Mouse (Mus musculus) embryonic fibroblast, embryonic 13.5 days (primary cell): ENCODE results near the gene Cox8a. TPM values are rescaled to one million over a fixed set of nuclear protein-coding genes. Genes with fewer than 3 reads are reported as not detected.

ENCODE experiments used
- H3K27ac ChIP-seq: 2 replicates; pipeline ENCODE4 v1.5.1; 2012; ENCODE audit warnings: low read length, control low read depth, inconsistent platforms; ENCODE audit not compliant: insufficient read depth
- H3K4me1 ChIP-seq: 2 replicates; pipeline ENCODE4 v1.6.1; 2011; ENCODE audit warnings: low read length; ENCODE audit not compliant: control insufficient read depth, insufficient read depth
- H3K4me3 ChIP-seq: 2 replicates; pipeline ENCODE4 v1.5.1; 2011; ENCODE audit warnings: mild to moderate bottlenecking, control low read depth, low read length; ENCODE audit not compliant: insufficient read depth
- CTCF ChIP-seq: IDR thresholded peaks from 2 replicates; pipeline ENCODE4 v1.5.1; 2011; ENCODE audit warnings: mild to moderate bottlenecking, control low read depth, low read length, moderate library complexity, borderline replicate concordance; ENCODE audit not compliant: insufficient read depth
- POLR2A ChIP-seq: IDR thresholded peaks from 2 replicates; pipeline ENCODE4 v1.6.1; 2011; ENCODE audit warnings: low read depth, mild to moderate bottlenecking, control low read depth, low read length, moderate library complexity
- polyA plus RNA-seq: library from polyadenylated mRNA; stranded (reverse); fragments of >200 nt; gene quantifications from 2 replicates; pipeline ENCODE4 v1.2.4, GENCODE M21; 2011; ENCODE audit warnings: low read depth; ENCODE audit not compliant: missing spikeins, insufficient read length

The Cox8a gene
- polyA plus RNA-seq, 1 experiment, result 456 TPM

- no peaks in the 10 kb centered on the region for H3K4me1 ChIP-seq
- no peak overlapping the region for H3K27ac ChIP-seq
- no peak overlapping the region for H3K4me3 ChIP-seq
- TF ChIP-seq POLR2A (no peak), CTCF (no peak)
Measured at GRCm38 (mm10) chr19:7187157-7187556, 30.3 kb downstream of the Cox8a start.

GRCm38 (mm10) chr19:7185715-7186291 lies 31.6 kb downstream of the Cox8a start:
- H3K27ac ChIP-seq, result no peak overlapping the region

DNA sequence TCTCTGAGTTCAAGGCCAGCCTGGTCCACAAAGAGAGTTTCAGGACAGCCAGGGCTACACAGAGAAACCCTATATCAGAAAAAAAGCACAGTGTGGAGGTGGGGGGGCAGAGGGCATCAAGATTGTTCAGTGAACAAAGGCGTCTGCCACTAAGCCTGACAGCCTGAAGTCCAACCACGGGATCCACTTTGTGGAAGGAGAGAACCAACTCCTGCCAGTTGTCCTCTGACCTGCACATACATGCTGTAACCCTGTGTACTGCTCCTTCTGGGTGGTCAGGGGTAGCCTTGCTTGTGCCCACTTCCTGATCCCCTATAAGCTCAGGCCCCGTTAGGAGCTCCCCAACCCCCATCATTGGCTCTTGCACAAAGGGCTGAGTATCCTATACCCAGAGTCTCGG lies 32.4 kb downstream of the Cox8a start:
- no peak overlapping the region for H3K4me3 ChIP-seq
- H3K27ac ChIP-seq, result no peak overlapping the region
- H3K4me1 ChIP-seq, result no peaks in the 10 kb centered on the region
- TF ChIP-seq POLR2A (no peak), CTCF (no peak)

More at GRCm38 (mm10) chr19:7185715-7186291, 31.6 kb downstream of the Cox8a start:
- TF ChIP-seq POLR2A, result no peak
- TF ChIP-seq CTCF, result no peak
- Histone ChIP-seq H3K4me1 (no peaks in the 10 kb centered on the region), H3K4me3 (no peak overlapping the region)

DNA sequence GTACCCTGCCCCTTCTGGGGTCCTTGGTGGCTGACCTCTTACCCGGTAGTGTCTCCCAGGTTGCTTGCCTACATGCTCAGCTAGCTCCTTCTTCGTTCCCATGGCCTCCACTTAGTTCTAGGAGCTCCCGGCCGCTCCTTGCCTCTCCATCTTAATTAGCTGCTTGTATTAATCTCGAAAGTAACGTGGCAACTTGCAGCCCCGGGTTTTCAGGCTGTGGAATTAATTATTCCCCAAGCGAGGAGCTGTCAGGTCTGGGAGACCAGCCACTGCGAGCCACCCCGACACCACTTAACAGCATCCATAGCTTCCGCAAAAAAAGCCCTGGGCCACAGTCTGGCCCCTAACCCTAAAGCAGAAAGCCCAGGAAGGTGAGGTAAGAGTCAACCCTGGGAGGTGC lies 34.0 kb downstream of the Cox8a start:
- Histone ChIP-seq H3K4me1 (peaks cover 9% of the 10 kb centered on the region), H3K27ac (no peak overlapping the region), H3K4me3 (no peak overlapping the region)
- TF ChIP-seq POLR2A (no peak), CTCF (no peak)

- H3K4me1 ChIP-seq, result peaks cover 15% of the 10 kb centered on the region
- no peak overlapping the region for H3K4me3 ChIP-seq
- no peak overlapping the region for H3K27ac ChIP-seq
- no peak for TF ChIP-seq CTCF
- no peak for TF ChIP-seq POLR2A
Measured at GRCm38 (mm10) chr19:7182273-7182949, 35.0 kb downstream of the Cox8a start.

GRCm38 (mm10) chr19:7181496-7181895 lies 35.9 kb downstream of the Cox8a start:
- TF ChIP-seq POLR2A (no peak), CTCF (no peak)
- Histone ChIP-seq H3K4me3 (no peak overlapping the region), H3K27ac (no peak overlapping the region), H3K4me1 (peaks cover 15% of the 10 kb centered on the region)

GRCm38 (mm10) chr19:7180756-7181405 lies 36.5 kb downstream of the Cox8a start:
- TF ChIP-seq POLR2A (no peak), CTCF (no peak)
- H3K27ac ChIP-seq, result no peak overlapping the region
- H3K4me1 ChIP-seq, result peaks cover 15% of the 10 kb centered on the region
- no peak overlapping the region for H3K4me3 ChIP-seq

DNA sequence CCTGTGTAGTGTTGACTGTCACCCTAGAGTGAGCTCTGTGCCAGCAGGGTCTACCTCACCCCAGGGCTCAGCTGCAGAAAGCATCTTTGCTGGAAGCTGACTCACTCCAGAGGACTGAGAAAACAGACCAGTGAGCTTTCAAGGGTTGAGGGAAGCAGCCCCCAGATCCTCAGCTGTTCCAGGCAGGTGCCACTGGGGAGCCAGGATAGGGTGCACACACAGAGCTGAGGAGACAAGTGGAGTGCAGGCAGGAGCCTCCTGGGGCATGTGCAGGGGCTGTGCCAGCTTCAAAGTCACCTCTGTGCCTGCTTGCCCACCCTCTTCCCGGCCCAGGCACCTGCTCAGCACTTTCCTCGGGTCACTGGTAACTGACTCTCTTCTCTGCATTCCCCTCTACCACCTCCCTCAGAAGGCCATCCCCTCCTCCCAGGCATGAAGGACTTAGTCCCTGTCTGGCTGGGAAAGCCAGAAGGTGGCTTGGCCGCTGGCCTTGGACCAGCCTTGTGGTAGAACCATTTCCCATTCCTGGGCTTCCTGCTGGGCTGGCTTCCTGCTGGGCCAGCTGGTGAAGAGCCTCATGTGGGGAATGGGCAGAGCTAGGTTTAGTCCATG lies 38.5 kb downstream of the Cox8a start:
- TF ChIP-seq POLR2A (no peak), CTCF (no peak)
- H3K4me3 ChIP-seq, result no peak overlapping the region
- H3K4me1 ChIP-seq, result peaks cover 15% of the 10 kb centered on the region
- H3K27ac ChIP-seq, result no peak overlapping the region

DNA sequence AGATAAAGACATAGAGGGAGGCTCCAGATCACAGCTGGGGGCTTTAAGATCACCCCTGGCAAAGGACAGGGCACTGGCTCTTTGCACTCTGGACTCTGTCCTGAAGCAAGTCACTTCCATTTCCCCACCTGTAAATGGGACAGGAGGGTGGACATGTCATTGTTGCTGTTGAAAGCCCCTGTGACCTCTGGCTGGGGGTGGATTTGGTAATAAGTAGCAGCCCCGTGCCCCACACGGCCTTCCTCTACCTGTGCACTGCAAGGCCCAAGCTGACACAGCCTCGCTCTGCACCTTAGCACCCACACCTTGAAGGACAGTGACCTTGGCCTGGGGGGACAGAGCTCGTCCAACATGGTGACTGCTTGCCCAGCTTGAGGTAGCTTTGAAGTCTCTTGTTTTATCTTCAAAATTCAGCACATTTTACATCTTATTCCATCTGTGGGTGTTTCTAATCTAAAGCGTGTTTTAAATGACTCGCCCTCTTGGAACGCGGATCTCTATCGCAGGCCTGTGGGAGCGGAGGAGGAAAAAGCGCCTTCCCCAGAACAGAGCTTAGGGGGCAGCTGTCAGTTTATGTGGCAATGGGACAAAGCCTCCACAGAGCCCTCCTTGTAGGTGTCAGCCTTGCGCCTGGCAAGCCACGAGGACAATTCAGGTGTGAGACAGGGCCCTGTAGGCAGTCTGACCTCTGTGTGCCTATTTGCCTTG lies 39.5 kb downstream of the Cox8a start:
- Histone ChIP-seq H3K27ac (no peak overlapping the region), H3K4me3 (no peak overlapping the region), H3K4me1 (peaks cover 15% of the 10 kb centered on the region)
- TF ChIP-seq POLR2A, result no peak
- TF ChIP-seq CTCF, result no peak

- TF ChIP-seq CTCF (no peak), POLR2A (no peak)
- Histone ChIP-seq H3K4me1 (peaks cover 15% of the 10 kb centered on the region), H3K27ac (no peak overlapping the region), H3K4me3 (no peak overlapping the region)
Measured at GRCm38 (mm10) chr19:7176041-7176696, 41.2 kb downstream of the Cox8a start.
